Comparison of ENCODE assay signal across 31 mouse cellular contexts in the genomic region with DNA sequence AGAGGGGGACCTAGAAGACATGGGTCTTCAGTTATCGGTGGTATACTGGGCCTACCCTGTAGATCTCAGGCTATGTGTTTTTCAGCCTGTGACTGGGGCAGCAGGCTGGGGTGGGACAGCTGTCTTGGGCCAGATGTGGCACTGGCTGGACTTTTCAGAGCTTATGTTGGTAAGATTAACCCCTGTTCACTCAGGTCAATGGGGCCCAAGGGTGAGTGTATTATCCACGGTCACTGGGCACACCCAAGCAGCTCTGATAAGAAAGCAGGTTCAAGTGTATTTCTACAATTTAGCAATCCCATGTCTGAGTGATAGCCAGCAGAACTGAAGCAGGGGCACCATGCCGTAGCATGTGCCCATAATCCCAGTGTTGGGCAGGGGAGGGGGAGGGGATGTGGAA. TPM values are rescaled to one million over a fixed set of nuclear protein-coding genes. Genes with fewer than 3 reads are reported as not detected.
DNase-seq lines count a peak whose midpoint lies in the region; ATAC-seq and TF ChIP-seq lines count a peak whose summit lies in the region.
"Had no signal": no experiment of that assay in that cellular context is flagged by ENCODE, and none has a peak within 500 bp of the region (broad histone marks: within the 10 kb centered on the region; RNA-seq: fewer than 3 reads in every experiment).

No protein-coding gene starts in this region.

- WGBS in intestine, postnatal 0 days, result 50% methylated on average over 3 of the region's 3 CpGs
- 63% methylated on average over 3 of the region's 3 CpGs for WGBS in stomach, embryonic 16.5 days

- H3K4me2 ChIP-seq in intestine, postnatal 0 days (replicated peaks; ENCODE audit: low read depth), result peak overlapping the region; percentile 61
- H3K4me2 ChIP-seq in stomach, embryonic 16.5 days (ENCODE audit: low read depth, low read length), result no peak overlapping the region
- H3K4me2 ChIP-seq: embryonic facial prominence, embryonic 13.5 days; embryonic facial prominence, embryonic 15.5 days; forebrain, embryonic 12.5 days had no signal

- ATAC-seq in intestine, postnatal 0 days, result peak; percentile 64
- peak; percentile 23; the same call in 1 of the 2 replicates for ATAC-seq in stomach, embryonic 16.5 days (ENCODE audit: insufficient read depth, low FRiP score)
- ATAC-seq: activated CD4-positive, CD25-positive, alpha-beta regulatory T cell, adult 4 months; CD4-positive, CD25-positive, alpha-beta regulatory T cell, adult 4 months; forebrain, embryonic 14.5 days; forebrain, embryonic 16.5 days; Patski had no signal

- no peak for TF ChIP-seq CTCF in intestine, postnatal 0 days (IDR thresholded peaks at IDR 0.05; ENCODE audit: low read depth)

- peaks cover 13% of the 10 kb centered on the region for H3K36me3 ChIP-seq in intestine, postnatal 0 days (ENCODE audit: control insufficient read depth, insufficient read depth)
- no peaks in the 10 kb centered on the region for H3K36me3 ChIP-seq in stomach, embryonic 16.5 days (ENCODE audit: control insufficient read depth, insufficient read depth, low read length)
- H3K36me3 ChIP-seq: embryonic facial prominence, embryonic 13.5 days; embryonic facial prominence, embryonic 15.5 days; forebrain, embryonic 10.5 days; forebrain, embryonic 12.5 days; G1E had no signal

- DNase-seq in adrenal gland, postnatal 14 days, result peak; percentile 2
- no peak for DNase-seq in adrenal gland, adult 8-10 months
- DNase-seq in layer of hippocampus, postnatal 25 days (ENCODE audit: extremely low spot score in 1 of 2, low spot score in 1 of 2), result no peak
- no peak for DNase-seq in layer of hippocampus, postnatal 14 days (ENCODE audit: low spot score in 2 of 2)
- no peak for DNase-seq in neural tube, embryonic 10.5 days (ENCODE audit: extremely low spot score, low spot score)
- DNase-seq: adrenal gland, postnatal 10 days; B cell, adult 2 months; cerebellum, adult 11-12 months; cerebellum, adult 2 months; cerebellum, adult 9-10 months; cerebellum, postnatal 10 days; cerebellum, postnatal 36 days; embryo, embryonic 11 days had no signal

- H3K9ac ChIP-seq in intestine, postnatal 0 days (ENCODE audit: low read depth, low read length), result peak overlapping the region; percentile 11; the same call in 1 of the 2 replicates
- no peak overlapping the region for H3K9ac ChIP-seq in stomach, embryonic 16.5 days (ENCODE audit: low read length)
- H3K9ac ChIP-seq: embryonic facial prominence, embryonic 13.5 days; embryonic facial prominence, embryonic 15.5 days; forebrain, embryonic 12.5 days had no signal

- peak overlapping the region; percentile 92 for H3K27ac ChIP-seq in intestine, postnatal 0 days (ENCODE audit: low read depth, low read length)
- H3K27ac ChIP-seq in stomach, embryonic 16.5 days (ENCODE audit: low read length), result no peak overlapping the region
- H3K27ac ChIP-seq: embryonic facial prominence, embryonic 13.5 days; embryonic facial prominence, embryonic 15.5 days; forebrain, embryonic 10.5 days; forebrain, embryonic 12.5 days had no signal

- no peaks in the 10 kb centered on the region for H3K9me3 ChIP-seq in intestine, postnatal 0 days (ENCODE audit: control insufficient read depth)
- no peaks in the 10 kb centered on the region for H3K9me3 ChIP-seq in stomach, embryonic 16.5 days (replicated peaks; ENCODE audit: control insufficient read depth, low read length)
- H3K9me3 ChIP-seq: embryonic facial prominence, embryonic 13.5 days; embryonic facial prominence, embryonic 15.5 days; forebrain, embryonic 10.5 days; forebrain, embryonic 12.5 days; G1E had no signal

- H3K27me3 ChIP-seq in intestine, postnatal 0 days (replicated peaks; ENCODE audit: control insufficient read depth, insufficient read depth, low read length), result no peaks in the 10 kb centered on the region
- H3K27me3 ChIP-seq in stomach, embryonic 16.5 days (ENCODE audit: control insufficient read depth, insufficient read depth, low read length), result no peaks in the 10 kb centered on the region

- H3K4me3 ChIP-seq in intestine, postnatal 0 days (ENCODE audit: low read depth, low read length), result no peak overlapping the region
- H3K4me3 ChIP-seq in stomach, embryonic 16.5 days (replicated peaks; ENCODE audit: low read length), result no peak overlapping the region
- H3K4me3 ChIP-seq: embryonic facial prominence, embryonic 13.5 days; embryonic facial prominence, embryonic 15.5 days; erythroblast, embryonic 14.5 days; forebrain, embryonic 10.5 days; forebrain, embryonic 12.5 days had no signal

- no peaks in the 10 kb centered on the region for H3K4me1 ChIP-seq in intestine, postnatal 0 days (replicated peaks; ENCODE audit: control insufficient read depth, insufficient read depth, low read length)
- no peaks in the 10 kb centered on the region for H3K4me1 ChIP-seq in stomach, embryonic 16.5 days (ENCODE audit: control insufficient read depth, insufficient read depth, low read length)

RNA-seq across cellular contexts. Expression of a gene that starts 0.7 kb away (rescaled TPM):
- not detected in 2 replicates for total RNA-seq in adrenal gland, postnatal 14 days (2021)
- not detected for total RNA-seq in adrenal gland, adult 8-10 months (2022)
- 1,275 and 1,389 TPM in 2 replicates for polyA plus RNA-seq in intestine, postnatal 0 days (2015; fragmentation: Nextera tagmentation; extraction: Ambion mirVana)
- polyA plus RNA-seq in stomach, embryonic 16.5 days (2015; fragmentation: Nextera tagmentation; extraction: Ambion mirVana), result 39.3 and 39.8 TPM in 2 replicates
- total RNA-seq in layer of hippocampus, postnatal 25 days (2021), result not detected
- under 1 TPM in 1 of 2 experiments, not detected in 1; 0.14 TPM for total RNA-seq in layer of hippocampus, postnatal 14 days (2021)
- total RNA-seq: adrenal gland, adult 18-20 months; adrenal gland, postnatal 10 days; adrenal gland, postnatal 36 days; CH12.LX; common myeloid progenitor, adult 5-6 weeks; G1E had no signal
- polyA plus RNA-seq: activated CD4-positive, CD25-positive, alpha-beta regulatory T cell, adult 4 months; CD4-positive, CD25-positive, alpha-beta regulatory T cell, adult 4 months; cerebellum, adult 2 months; embryonic facial prominence, embryonic 11.5 days; embryonic facial prominence, embryonic 13.5 days; embryonic facial prominence, embryonic 15.5 days; erythroblast, embryonic 14.5 days; forebrain, embryonic 10.5 days; forebrain, embryonic 12.5 days; forebrain, embryonic 14.5 days; forebrain, embryonic 16.5 days; G1E had no signal

RNA-seq across cellular contexts. Expression of a gene that starts 12.4 kb away (rescaled TPM):
- total RNA-seq in adrenal gland, postnatal 14 days (2021), result not detected in 2 replicates
- total RNA-seq in adrenal gland, adult 8-10 months (2022), result not detected
- polyA plus RNA-seq in intestine, postnatal 0 days (2015; fragmentation: Nextera tagmentation; extraction: Ambion mirVana), result not detected in 2 replicates
- polyA plus RNA-seq in stomach, embryonic 16.5 days (2015; fragmentation: Nextera tagmentation; extraction: Ambion mirVana), result not detected in 2 replicates
- not detected for total RNA-seq in layer of hippocampus, postnatal 25 days (2021)
- total RNA-seq in layer of hippocampus, postnatal 14 days (2021), result not detected
- total RNA-seq: adrenal gland, adult 18-20 months; adrenal gland, postnatal 10 days; adrenal gland, postnatal 36 days; CH12.LX; common myeloid progenitor, adult 5-6 weeks; G1E had no signal
- polyA plus RNA-seq: activated CD4-positive, CD25-positive, alpha-beta regulatory T cell, adult 4 months; CD4-positive, CD25-positive, alpha-beta regulatory T cell, adult 4 months; cerebellum, adult 2 months; embryonic facial prominence, embryonic 11.5 days; embryonic facial prominence, embryonic 13.5 days; embryonic facial prominence, embryonic 15.5 days; erythroblast, embryonic 14.5 days; forebrain, embryonic 10.5 days; forebrain, embryonic 12.5 days; forebrain, embryonic 14.5 days; forebrain, embryonic 16.5 days; G1E; Patski had no signal

RNA-seq across cellular contexts. Expression of a gene that starts 22.7 kb away (rescaled TPM):
- not detected in 2 replicates for total RNA-seq in adrenal gland, postnatal 14 days (2021)
- not detected for total RNA-seq in adrenal gland, adult 8-10 months (2022)
- polyA plus RNA-seq in intestine, postnatal 0 days (2015; fragmentation: Nextera tagmentation; extraction: Ambion mirVana), result 2.7 and 3.6 TPM in 2 replicates
- 0.08 TPM in 1 of 2 replicates, not detected in the other for polyA plus RNA-seq in stomach, embryonic 16.5 days (2015; fragmentation: Nextera tagmentation; extraction: Ambion mirVana)
- not detected for total RNA-seq in layer of hippocampus, postnatal 25 days (2021)
- total RNA-seq in layer of hippocampus, postnatal 14 days (2021), result not detected
- total RNA-seq: adrenal gland, adult 18-20 months; adrenal gland, postnatal 10 days; adrenal gland, postnatal 36 days; CH12.LX; common myeloid progenitor, adult 5-6 weeks had no signal
- polyA plus RNA-seq: activated CD4-positive, CD25-positive, alpha-beta regulatory T cell, adult 4 months; CD4-positive, CD25-positive, alpha-beta regulatory T cell, adult 4 months; embryonic facial prominence, embryonic 11.5 days; embryonic facial prominence, embryonic 13.5 days; embryonic facial prominence, embryonic 15.5 days; erythroblast, embryonic 14.5 days; forebrain, embryonic 10.5 days; forebrain, embryonic 12.5 days; forebrain, embryonic 14.5 days; forebrain, embryonic 16.5 days; G1E had no signal

RNA-seq across cellular contexts. Expression of a gene that starts 54.2 kb away (rescaled TPM):
- 0.70 and 2.6 TPM in 2 replicates for total RNA-seq in adrenal gland, postnatal 14 days (2021)
- 10 to 100 TPM in 1 of 4 experiments, 1 to 10 TPM in 1, under 1 TPM in 2; 0.44 to 10.2 (median 4.1) TPM for total RNA-seq in adrenal gland, adult 8-10 months (2022)
- 0.64 and 0.67 TPM in 2 replicates for polyA plus RNA-seq in intestine, postnatal 0 days (2015; fragmentation: Nextera tagmentation; extraction: Ambion mirVana)
- polyA plus RNA-seq in stomach, embryonic 16.5 days (2015; fragmentation: Nextera tagmentation; extraction: Ambion mirVana), result 3.0 and 5.7 TPM in 2 replicates
- total RNA-seq in layer of hippocampus, postnatal 25 days (2021), result 1 to 10 TPM; 1.4 to 3.6 TPM
- 1 to 10 TPM; 3.6 to 4.4 TPM for total RNA-seq in layer of hippocampus, postnatal 14 days (2021)
- total RNA-seq: CH12.LX; common myeloid progenitor, adult 5-6 weeks; G1E had no signal
- polyA plus RNA-seq: erythroblast, embryonic 14.5 days; G1E had no signal
